ENCODE assay signal across 19 mouse cellular contexts in the genomic region with DNA sequence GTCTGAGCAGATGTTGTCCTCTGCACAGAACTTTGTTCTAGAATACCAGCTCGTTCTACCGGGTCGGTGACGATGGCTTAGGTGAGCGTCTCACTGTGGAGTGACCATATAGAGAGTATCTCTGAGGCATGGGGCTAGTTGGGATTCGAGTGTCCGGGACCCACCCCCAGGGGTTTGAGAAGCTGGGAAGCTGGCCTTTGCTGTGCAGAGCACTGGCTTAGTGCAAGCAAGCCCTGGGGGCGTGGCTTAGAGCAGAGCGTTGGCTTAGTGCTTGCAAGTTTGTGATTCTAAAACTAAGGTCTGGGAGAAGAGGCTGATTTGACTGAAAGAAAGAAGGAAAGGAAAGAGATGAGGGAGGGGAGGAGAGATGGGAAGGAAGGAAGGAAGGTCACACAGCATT.
DNase-seq lines count a peak whose midpoint lies in the region; ATAC-seq and TF ChIP-seq lines count a peak whose summit lies in the region.
"Had no signal": no experiment of that assay in that cellular context is flagged by ENCODE, and none has a peak within 500 bp of the region (broad histone marks: within the 10 kb centered on the region; RNA-seq: fewer than 3 reads in every experiment).

No protein-coding gene starts in this region.

- TF ChIP-seq CTCF in kidney, adult 2 months (conservative IDR thresholded peaks at IDR 0.05; ENCODE audit: insufficient read depth, insufficient read length, low read depth, low read length): no peak

- H3K9me3 ChIP-seq in kidney, embryonic 16.5 days (ENCODE audit: low read length): no peaks in the 10 kb centered on the region
- no peaks in the 10 kb centered on the region for H3K9me3 ChIP-seq in midbrain, embryonic 11.5 days (ENCODE audit: control insufficient read depth, low read length)
- H3K9me3 ChIP-seq in midbrain, embryonic 16.5 days (replicated peaks; ENCODE audit: control insufficient read depth, low read length, poor library complexity, severe bottlenecking): no peaks in the 10 kb centered on the region
- no peaks in the 10 kb centered on the region for H3K9me3 ChIP-seq in embryonic facial prominence, embryonic 14.5 days (ENCODE audit: control insufficient read depth, low read length)
- H3K9me3 ChIP-seq: embryonic facial prominence, embryonic 15.5 days; forebrain, embryonic 10.5 days; heart, embryonic 12.5 days; hindbrain, embryonic 10.5 days had no signal

- H3K27me3 ChIP-seq in kidney, embryonic 16.5 days (ENCODE audit: insufficient read depth, low read length): no peaks in the 10 kb centered on the region
- H3K27me3 ChIP-seq in kidney, adult 2 months (replicated peaks; ENCODE audit: control insufficient read depth, insufficient read depth, low read length): no peaks in the 10 kb centered on the region
- no peaks in the 10 kb centered on the region for H3K27me3 ChIP-seq in midbrain, embryonic 11.5 days (ENCODE audit: control insufficient read depth, insufficient read depth, low read length)
- H3K27me3 ChIP-seq in midbrain, embryonic 16.5 days (ENCODE audit: control insufficient read depth, insufficient read depth, low read depth, low read length): no peaks in the 10 kb centered on the region
- no peaks in the 10 kb centered on the region for H3K27me3 ChIP-seq in embryonic facial prominence, embryonic 14.5 days (replicated peaks; ENCODE audit: control insufficient read depth, insufficient read depth, low read length)
- H3K27me3 ChIP-seq: embryonic facial prominence, embryonic 15.5 days; heart, embryonic 12.5 days had no signal

- peaks cover 8% of the 10 kb centered on the region; the same call in 1 of the 2 replicates for H3K4me1 ChIP-seq in kidney, embryonic 16.5 days (ENCODE audit: insufficient read depth, low read length)
- H3K4me1 ChIP-seq in kidney, adult 2 months (ENCODE audit: control insufficient read depth, insufficient read depth, low read length): no peaks in the 10 kb centered on the region
- no peaks in the 10 kb centered on the region for H3K4me1 ChIP-seq in midbrain, embryonic 11.5 days (ENCODE audit: control insufficient read depth, insufficient read depth, low read length)
- peaks cover 8% of the 10 kb centered on the region; the same call in 1 of the 2 replicates for H3K4me1 ChIP-seq in midbrain, embryonic 16.5 days (ENCODE audit: control insufficient read depth, insufficient read depth, low read length)
- no peaks in the 10 kb centered on the region; the same call in 1 of the 2 replicates for H3K4me1 ChIP-seq in embryonic facial prominence, embryonic 14.5 days (ENCODE audit: control insufficient read depth, insufficient read depth, low read length)
- H3K4me1 ChIP-seq: embryonic facial prominence, embryonic 15.5 days had no signal

- DNase-seq in embryo, embryonic 11 days: peak; percentile 25
- DNase-seq in embryo, embryonic 10.5 days (ENCODE audit: low spot score): no peak
- no peak for DNase-seq in kidney, adult 2 months
- DNase-seq in midbrain, embryonic 11.5 days (ENCODE audit: low spot score, missing footprints): peak; percentile 67
- DNase-seq in embryonic facial prominence, embryonic 14.5 days (ENCODE audit: low spot score): peak; percentile 12
- DNase-seq in testis, postnatal 10 days (ENCODE audit: low spot score): no peak
- DNase-seq: cerebellum, adult 2 months; cerebellum, postnatal 10 days; gastrocnemius, adult 2 months; gastrocnemius, postnatal 25 days had no signal

- ATAC-seq in kidney, embryonic 16.5 days (ENCODE audit: low FRiP score, low TSS enrichment): 0 out of 2 replicates have a peak, but pooled peaks have one; percentile 32
- ATAC-seq in midbrain, embryonic 11.5 days (ENCODE audit: low FRiP score): no peak
- ATAC-seq in midbrain, embryonic 16.5 days: no peak
- ATAC-seq in embryonic facial prominence, embryonic 14.5 days (ENCODE audit: low read depth): no peak
- ATAC-seq: forebrain, embryonic 14.5 days had no signal

- 0 out of 2 replicates have a peak overlapping the region, but pooled peaks have one; percentile 14 for H3K9ac ChIP-seq in kidney, embryonic 16.5 days (replicated peaks; ENCODE audit: low read length)
- H3K9ac ChIP-seq in midbrain, embryonic 11.5 days (ENCODE audit: low read length): no peak overlapping the region
- H3K9ac ChIP-seq in midbrain, embryonic 16.5 days (ENCODE audit: low read depth, low read length): no peak overlapping the region
- H3K9ac ChIP-seq in embryonic facial prominence, embryonic 14.5 days (ENCODE audit: low read depth, low read length): no peak overlapping the region
- H3K9ac ChIP-seq: embryonic facial prominence, embryonic 15.5 days; heart, embryonic 12.5 days; hindbrain, embryonic 14.5 days had no signal

- no peak overlapping the region for H3K4me2 ChIP-seq in kidney, embryonic 16.5 days (replicated peaks; ENCODE audit: low read depth, low read length)
- H3K4me2 ChIP-seq in midbrain, embryonic 11.5 days: no peak overlapping the region
- no peak overlapping the region for H3K4me2 ChIP-seq in midbrain, embryonic 16.5 days (ENCODE audit: low read length)
- H3K4me2 ChIP-seq in embryonic facial prominence, embryonic 14.5 days (ENCODE audit: low read depth, low read length): no peak overlapping the region
- H3K4me2 ChIP-seq: embryonic facial prominence, embryonic 15.5 days; heart, embryonic 12.5 days; hindbrain, embryonic 14.5 days had no signal

- no peak for TF ChIP-seq POLR2A in kidney, adult 2 months (IDR thresholded peaks at IDR 0.05; ENCODE audit: low read depth, low read length)

- 61% methylated on average over 9 of the region's 9 CpGs for WGBS in kidney, embryonic 16.5 days
- 55% methylated on average over 9 of the region's 9 CpGs for WGBS in kidney, adult 2 months
- WGBS in midbrain, embryonic 11.5 days: 61% methylated on average over 9 of the region's 9 CpGs
- 61% methylated on average over 9 of the region's 9 CpGs for WGBS in midbrain, embryonic 16.5 days
- WGBS in embryonic facial prominence, embryonic 14.5 days: 59% methylated on average over 9 of the region's 9 CpGs

- H3K36me3 ChIP-seq in kidney, embryonic 16.5 days (ENCODE audit: insufficient read depth, low read length): no peaks in the 10 kb centered on the region
- H3K36me3 ChIP-seq in kidney, adult 2 months (ENCODE audit: control insufficient read depth, insufficient read depth, low read length): no peaks in the 10 kb centered on the region
- no peaks in the 10 kb centered on the region for H3K36me3 ChIP-seq in midbrain, embryonic 11.5 days (ENCODE audit: control insufficient read depth, insufficient read depth, low read length)
- no peaks in the 10 kb centered on the region for H3K36me3 ChIP-seq in midbrain, embryonic 16.5 days (ENCODE audit: control insufficient read depth, insufficient read depth, low read length)
- H3K36me3 ChIP-seq in embryonic facial prominence, embryonic 14.5 days (ENCODE audit: control insufficient read depth, insufficient read depth, low read length): no peaks in the 10 kb centered on the region
- H3K36me3 ChIP-seq: embryonic facial prominence, embryonic 15.5 days; forebrain, embryonic 10.5 days; heart, embryonic 12.5 days; hindbrain, embryonic 10.5 days had no signal

- no peak overlapping the region for H3K4me3 ChIP-seq in kidney, embryonic 16.5 days (ENCODE audit: low read length)
- no peak overlapping the region for H3K4me3 ChIP-seq in kidney, adult 2 months (ENCODE audit: insufficient read depth, low read depth, low read length)
- no peak overlapping the region for H3K4me3 ChIP-seq in midbrain, embryonic 11.5 days (ENCODE audit: low read depth, low read length)
- H3K4me3 ChIP-seq in midbrain, embryonic 16.5 days (ENCODE audit: low read depth, low read length): no peak overlapping the region
- no peak overlapping the region for H3K4me3 ChIP-seq in embryonic facial prominence, embryonic 14.5 days (ENCODE audit: low read depth, low read length)
- H3K4me3 ChIP-seq: embryonic facial prominence, embryonic 15.5 days; erythroblast, embryonic 14.5 days; forebrain, embryonic 10.5 days; gastrocnemius, adult 2 months; heart, embryonic 12.5 days; hindbrain, embryonic 10.5 days had no signal

- H3K27ac ChIP-seq in kidney, embryonic 16.5 days (ENCODE audit: low read length): no peak overlapping the region
- H3K27ac ChIP-seq in kidney, adult 2 months (ENCODE audit: insufficient read depth, low read depth, low read length): no peak overlapping the region
- no peak overlapping the region for H3K27ac ChIP-seq in midbrain, embryonic 11.5 days (ENCODE audit: low read depth, low read length)
- no peak overlapping the region for H3K27ac ChIP-seq in midbrain, embryonic 16.5 days (ENCODE audit: low read length)
- H3K27ac ChIP-seq in embryonic facial prominence, embryonic 14.5 days (replicated peaks; ENCODE audit: low read depth, low read length): no peak overlapping the region
- H3K27ac ChIP-seq: embryonic facial prominence, embryonic 15.5 days; forebrain, embryonic 10.5 days; gastrocnemius, adult 2 months; hindbrain, embryonic 10.5 days; hindbrain, embryonic 14.5 days had no signal

Comparison
In these comparisons a context has a peak if more than half of its experiments do, and no peak if none do; other contexts are left out.
1. DNase-seq: peak in embryo, embryonic 11 days (single experiment), midbrain, embryonic 11.5 days (single experiment) and embryonic facial prominence, embryonic 14.5 days (single experiment); none in embryo, embryonic 10.5 days (single experiment), kidney, adult 2 months (single experiment) and testis, postnatal 10 days (single experiment).